Mouse (Mus musculus) ES-E14 (cell line): Measurements from ENCODE around the gene Myrf.

ENCODE experiments used
- HCFC1 ChIP-seq: IDR thresholded peaks from 2 replicates; pipeline ENCODE4 v1.6.1; 2012; ENCODE audit warnings: low read length, inconsistent platforms, borderline replicate concordance; ENCODE audit not compliant: insufficient read depth
- MAFK ChIP-seq: IDR thresholded peaks from 2 replicates; pipeline ENCODE4 v1.6.1; 2014; ENCODE audit warnings: mild to moderate bottlenecking, low read depth, low read length, inconsistent platforms; ENCODE audit not compliant: insufficient read depth

DNA sequence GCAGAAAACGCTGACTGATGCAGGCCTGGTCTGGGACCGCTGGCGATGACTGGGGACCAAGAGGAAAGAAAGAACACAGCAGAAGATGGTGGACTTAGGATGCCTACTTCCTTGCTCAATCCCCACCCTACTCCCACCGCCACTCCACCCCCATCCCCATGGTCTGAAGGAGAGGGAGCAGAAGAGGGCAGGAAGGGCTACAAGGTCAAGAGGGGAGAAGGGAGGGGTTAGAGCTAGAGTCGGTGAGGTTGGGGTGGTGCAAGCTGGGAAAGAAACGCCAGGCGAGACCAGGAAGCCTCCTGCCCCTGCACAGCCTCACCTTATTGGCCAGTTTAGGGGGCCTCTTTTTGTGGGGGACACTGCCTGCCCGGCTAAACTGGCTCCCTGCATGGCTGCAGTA is 24.4 kb downstream of the Myrf start:
- TF ChIP-seq MAFK (no peak), HCFC1 (no peak)
